Mouse (Mus musculus) neural tube, embryonic 15.5 days (tissue): ENCODE measurements around the gene Nlrp6. TPM values are rescaled to one million over a fixed set of nuclear protein-coding genes. Genes with fewer than 3 reads are reported as not detected.

Experiments
- polyA plus RNA-seq: library from polyadenylated mRNA; unstranded; fragments of >200 nt; fragmentation: Nextera tagmentation; extraction: Ambion mirVana; gene quantifications from 2 replicates; pipeline ENCODE4 v1.2.1, GENCODE M21; 2015

The Nlrp6 gene
- polyA plus RNA-seq, 1 experiment from 2014 or later: 0.67 TPM

Other genes starting within 250 kb of the Nlrp6 start
- not detected in 2 replicates for gene Olfr45, start 239.0 kb upstream of the Nlrp6 start, polyA plus RNA-seq
- gene Olfr541, start 223.6 kb upstream of the Nlrp6 start, polyA plus RNA-seq: not detected in 2 replicates
- not detected in 2 replicates for gene Cyp2e1, start 157.2 kb upstream of the Nlrp6 start, polyA plus RNA-seq
- gene Syce1, start 133.1 kb upstream of the Nlrp6 start, polyA plus RNA-seq: 0.47 and 0.73 TPM in 2 replicates
- gene Zfp941, start 98.7 kb upstream of the Nlrp6 start, polyA plus RNA-seq: 29.4 and 33.1 TPM in 2 replicates
- 0.23 and 0.46 TPM in 2 replicates for gene Urah, start 85.9 kb upstream of the Nlrp6 start, polyA plus RNA-seq
- not detected in 2 replicates for gene Scgb1c1, start 75.4 kb upstream of the Nlrp6 start, polyA plus RNA-seq
- gene Odf3, start 73.1 kb upstream of the Nlrp6 start, polyA plus RNA-seq: not detected in 2 replicates
- not detected in 2 replicates for gene Gm45785, start 64.6 kb upstream of the Nlrp6 start, polyA plus RNA-seq
- 91.9 and 94.8 TPM in 2 replicates for gene Ric8a, start 63.9 kb upstream of the Nlrp6 start, polyA plus RNA-seq
- gene Bet1l, start 63.3 kb upstream of the Nlrp6 start, polyA plus RNA-seq: 45.8 and 49.1 TPM in 2 replicates
- gene Psmd13, start 38.9 kb upstream of the Nlrp6 start, polyA plus RNA-seq: 253 and 254 TPM in 2 replicates
- 61.9 and 67.8 TPM in 2 replicates for gene Sirt3, start 38.6 kb upstream of the Nlrp6 start, polyA plus RNA-seq
- gene Cox8b, start 20.5 kb upstream of the Nlrp6 start, polyA plus RNA-seq: 1.5 and 4.8 TPM in 2 replicates
- gene Pgghg, start 20.5 kb downstream of the Nlrp6 start, polyA plus RNA-seq: 6.3 and 10.2 TPM in 2 replicates
- 3.0 and 4.5 TPM in 2 replicates for gene Ifitm5, start 29.4 kb downstream of the Nlrp6 start, polyA plus RNA-seq
- not detected in 2 replicates for gene Gm45717, start 35.0 kb downstream of the Nlrp6 start, polyA plus RNA-seq
- 197 and 409 TPM in 2 replicates for gene Ifitm2, start 35.1 kb downstream of the Nlrp6 start, polyA plus RNA-seq
- gene Ifitm1, start 46.3 kb downstream of the Nlrp6 start, polyA plus RNA-seq: 20.6 and 115 TPM in 2 replicates
- 50.1 and 243 TPM in 2 replicates for gene Ifitm3, start 89.9 kb downstream of the Nlrp6 start, polyA plus RNA-seq
- gene Ifitm6, start 97.0 kb downstream of the Nlrp6 start, polyA plus RNA-seq: 1.7 and 1.8 TPM in 2 replicates
- gene Gm17387, start 108.2 kb downstream of the Nlrp6 start, polyA plus RNA-seq: not detected in 2 replicates
- 39.3 and 51.2 TPM in 2 replicates for gene B4galnt4, start 140.2 kb downstream of the Nlrp6 start, polyA plus RNA-seq
- 0.18 and 8.4 TPM in 2 replicates for gene Pkp3, start 157.3 kb downstream of the Nlrp6 start, polyA plus RNA-seq
- gene Sigirr, start 179.7 kb downstream of the Nlrp6 start, polyA plus RNA-seq: 3.3 and 7.8 TPM in 2 replicates
- 0.60 and 1.4 TPM in 2 replicates for gene Ano9, start 196.9 kb downstream of the Nlrp6 start, polyA plus RNA-seq
- gene Ptdss2, start 201.5 kb downstream of the Nlrp6 start, polyA plus RNA-seq: 83.2 and 86.7 TPM in 2 replicates